Mouse (Mus musculus) neural tube, embryonic 12.5 days (tissue): Measurements from ENCODE around the gene Lcp2. TPM values are rescaled to one million over a fixed set of nuclear protein-coding genes. Genes with fewer than 3 reads are reported as not detected.

ENCODE experiments used
- ATAC-seq: fragments of 200-750 bp; cut with Nextera tagmentation; 2 replicates; pipeline ENCODE4 v1.8.0; 2017; ENCODE audit warnings: low read depth, mild to moderate bottlenecking, moderate TSS enrichment, moderate library complexity; ENCODE audit not compliant: low FRiP score
- H3K27ac ChIP-seq: fragments of 300-500 bp; sonication (generic); 2 replicates; pipeline ENCODE4 v1.5.1; 2016
- H3K27me3 ChIP-seq: fragments of 300-500 bp; sonication (generic); replicated peaks from 2 replicates; pipeline ENCODE4 v1.6.1; 2016; ENCODE audit warnings: mild to moderate bottlenecking
- H3K36me3 ChIP-seq: fragments of 300-500 bp; sonication (generic); 2 replicates; pipeline ENCODE4 v1.6.1; 2016; ENCODE audit warnings: mild to moderate bottlenecking
- H3K4me1 ChIP-seq: fragments of 300-500 bp; sonication (generic); 2 replicates; pipeline ENCODE4 v1.6.1; 2016
- H3K4me2 ChIP-seq: fragments of 300-500 bp; sonication (generic); replicated peaks from 2 replicates; pipeline ENCODE4 v1.6.1; 2016; ENCODE audit warnings: mild to moderate bottlenecking
- H3K4me3 ChIP-seq: fragments of 300-500 bp; sonication (generic); 2 replicates; pipeline ENCODE4 v1.5.1; 2016
- H3K9ac ChIP-seq: fragments of 300-500 bp; sonication (generic); 2 replicates; pipeline ENCODE4 v1.6.1; 2016; ENCODE audit warnings: mild to moderate bottlenecking
- H3K9me3 ChIP-seq: fragments of 300-500 bp; sonication (generic); 2 replicates; pipeline ENCODE4 v1.6.1; 2016; ENCODE audit warnings: mild to moderate bottlenecking
- WGBS: fragments of 180-500 bp; shearing (Covaris S2); methylation state at CpG from one replicate; pipeline ENCODE4 v1.1.7; 2016; 5-methylcytosine and 5-hydroxymethylcytosine counted together
- polyA plus RNA-seq: library from polyadenylated mRNA; unstranded; fragments of >200 nt; fragmentation: Nextera tagmentation; extraction: Ambion mirVana; gene quantifications from 2 replicates; pipeline ENCODE4 v1.2.1, GENCODE M21; 2016

Gene Lcp2
- 2.2 and 2.4 TPM in 2 replicates for polyA plus RNA-seq

GRCm38 (mm10) chr11:34046767-34047541 is at the start of gene Lcp2:
Gene Lcp2, plus strand, starts transcription at chr11:34046920.
- no peak for ATAC-seq
- H3K9ac ChIP-seq, result no peak within 1 kb of the TSS
- no peaks in the 10 kb centered on the region for H3K9me3 ChIP-seq
- no peak within 1 kb of the TSS for H3K27ac ChIP-seq
- no peak within 1 kb of the TSS for H3K4me3 ChIP-seq
- H3K4me2 ChIP-seq, result no peak within 1 kb of the TSS
- no peaks in the 10 kb centered on the region for H3K4me1 ChIP-seq
- H3K36me3 ChIP-seq, result no peaks in the 10 kb centered on the region
- no peaks in the 10 kb centered on the region for H3K27me3 ChIP-seq
- WGBS, result 84% methylated on average over 6 of the region's 6 CpGs

DNA sequence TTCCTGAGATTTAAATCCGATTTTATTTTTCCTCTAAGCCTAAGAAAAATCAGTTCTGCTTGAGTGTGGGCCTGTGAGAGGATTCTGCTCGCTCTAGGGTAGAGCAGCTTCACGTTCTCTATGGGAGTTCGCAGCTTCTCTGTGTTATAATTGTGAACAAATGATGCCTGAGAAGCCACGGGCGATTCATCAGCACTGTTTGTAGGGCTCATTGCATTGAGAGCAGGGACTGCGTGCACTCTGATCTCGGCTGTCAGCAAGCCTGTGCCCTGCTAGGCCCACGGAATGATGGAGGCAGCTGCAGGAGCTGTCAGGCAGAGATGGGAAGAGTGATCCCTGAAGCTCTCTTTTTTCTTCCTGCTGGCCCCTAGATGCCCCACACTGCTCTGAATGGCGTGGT is 48.5 kb upstream of the Lcp2 start:
- Histone ChIP-seq H3K27me3 (no peaks in the 10 kb centered on the region), H3K4me2 (no peak overlapping the region), H3K4me3 (no peak overlapping the region), H3K9ac (no peak overlapping the region), H3K36me3 (no peaks in the 10 kb centered on the region), H3K27ac (no peak overlapping the region), H3K9me3 (no peaks in the 10 kb centered on the region), H3K4me1 (no peaks in the 10 kb centered on the region)
- no peak for ATAC-seq
- WGBS, result 65% methylated on average over 10 of the region's 10 CpGs

DNA sequence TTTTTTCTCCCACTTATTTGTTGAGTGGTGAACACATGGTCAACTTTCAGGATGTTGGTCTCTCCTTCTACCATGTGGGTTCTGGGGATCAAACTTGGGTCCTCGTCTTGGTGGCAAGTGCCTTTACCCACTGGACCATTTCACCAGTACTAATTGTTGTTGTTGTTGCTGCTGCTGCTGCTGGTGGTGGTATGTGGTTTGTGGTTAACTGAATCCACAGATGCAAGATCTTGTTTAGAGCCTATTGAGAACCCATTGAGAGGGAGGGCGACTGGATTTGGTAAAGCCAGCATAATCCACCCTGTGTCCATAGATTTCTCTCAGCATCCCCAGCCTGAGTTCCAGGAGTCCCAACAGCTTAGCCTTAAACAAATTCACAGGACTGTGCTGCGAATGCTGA is 46.3 kb upstream of the Lcp2 start:
- H3K27ac ChIP-seq, result no peak overlapping the region
- H3K36me3 ChIP-seq, result no peaks in the 10 kb centered on the region
- ATAC-seq, result no peak
- WGBS, result 84% methylated on average over 3 of the region's 3 CpGs
- H3K4me2 ChIP-seq, result no peak overlapping the region
- no peaks in the 10 kb centered on the region for H3K9me3 ChIP-seq
- no peaks in the 10 kb centered on the region for H3K4me1 ChIP-seq
- H3K4me3 ChIP-seq, result no peak overlapping the region
- no peaks in the 10 kb centered on the region for H3K27me3 ChIP-seq
- no peak overlapping the region for H3K9ac ChIP-seq

- H3K27ac ChIP-seq, result no peak overlapping the region
- no peak overlapping the region for H3K4me3 ChIP-seq
- ATAC-seq, result no peak
- no peaks in the 10 kb centered on the region for H3K36me3 ChIP-seq
- 13% methylated on average over 5 of the region's 5 CpGs for WGBS
- H3K4me2 ChIP-seq, result no peak overlapping the region
- no peak overlapping the region for H3K9ac ChIP-seq
- no peaks in the 10 kb centered on the region for H3K4me1 ChIP-seq
- H3K27me3 ChIP-seq, result no peaks in the 10 kb centered on the region
- no peaks in the 10 kb centered on the region for H3K9me3 ChIP-seq
Observed at GRCm38 (mm10) chr11:34001938-34002592, 44.7 kb upstream of the Lcp2 start.

GRCm38 (mm10) chr11:34002593-34002965 is 44.1 kb upstream of the Lcp2 start:
- no peak for ATAC-seq
- Histone ChIP-seq H3K4me3 (no peak overlapping the region), H3K27ac (no peak overlapping the region), H3K36me3 (no peaks in the 10 kb centered on the region), H3K9ac (no peak overlapping the region), H3K27me3 (no peaks in the 10 kb centered on the region), H3K4me1 (no peaks in the 10 kb centered on the region), H3K9me3 (no peaks in the 10 kb centered on the region), H3K4me2 (no peak overlapping the region)
- WGBS, result 76% methylated on average over 5 of the region's 5 CpGs

DNA sequence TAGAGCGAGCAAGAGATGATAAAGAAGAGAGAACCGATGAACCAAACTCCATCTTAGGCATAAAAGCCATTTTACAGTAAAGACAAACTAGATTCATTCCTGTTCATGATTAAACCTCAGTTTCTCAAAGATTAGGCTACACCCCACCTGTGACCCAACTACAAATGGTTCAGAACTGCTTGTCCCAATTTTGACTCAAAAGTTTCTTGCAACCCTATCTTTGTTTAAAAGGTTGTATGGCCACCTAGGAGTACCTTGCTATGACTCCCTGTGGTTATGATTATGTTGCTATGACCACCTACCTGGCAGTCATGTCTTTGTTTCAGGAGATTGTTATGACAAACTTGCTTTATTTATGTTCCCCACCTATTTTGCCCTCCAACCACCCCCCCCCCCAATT is 39.1 kb upstream of the Lcp2 start:
- no peaks in the 10 kb centered on the region for H3K36me3 ChIP-seq
- H3K9me3 ChIP-seq, result no peaks in the 10 kb centered on the region
- ATAC-seq, result no peak
- 93% methylated on average over 2 of the region's 2 CpGs for WGBS
- no peak overlapping the region for H3K9ac ChIP-seq
- no peak overlapping the region for H3K4me3 ChIP-seq
- H3K27ac ChIP-seq, result no peak overlapping the region
- no peaks in the 10 kb centered on the region for H3K4me1 ChIP-seq
- no peak overlapping the region for H3K4me2 ChIP-seq
- no peaks in the 10 kb centered on the region for H3K27me3 ChIP-seq

GRCm38 (mm10) chr11:34008214-34008613 is 38.5 kb upstream of the Lcp2 start:
- no peak for ATAC-seq
- WGBS, result 89% methylated on average over 11 of the region's 11 CpGs
- Histone ChIP-seq H3K36me3 (no peaks in the 10 kb centered on the region), H3K9ac (no peak overlapping the region), H3K4me2 (no peak overlapping the region), H3K4me3 (no peak overlapping the region), H3K9me3 (no peaks in the 10 kb centered on the region), H3K4me1 (no peaks in the 10 kb centered on the region), H3K27me3 (no peaks in the 10 kb centered on the region), H3K27ac (no peak overlapping the region)

DNA sequence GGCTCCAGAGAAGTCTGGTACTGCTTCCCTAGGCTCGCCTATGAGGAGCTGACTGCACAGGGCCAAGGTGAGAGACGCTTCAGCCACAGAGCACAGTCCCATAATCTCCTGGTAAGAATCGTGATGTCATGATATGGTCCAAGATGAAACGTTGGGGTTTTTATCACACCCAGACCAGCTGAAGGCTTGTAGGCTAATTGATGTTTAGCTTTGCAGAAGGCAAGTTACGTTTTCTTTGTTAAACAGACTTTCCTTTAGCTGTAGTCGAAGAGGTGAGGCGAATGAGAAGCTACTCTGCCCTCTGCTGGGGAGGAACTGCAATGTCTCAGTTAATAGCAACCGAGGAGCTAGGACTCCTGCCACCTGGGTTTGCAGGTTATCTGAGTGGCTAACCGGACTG is 38.0 kb upstream of the Lcp2 start:
- Histone ChIP-seq H3K4me1 (no peaks in the 10 kb centered on the region), H3K36me3 (no peaks in the 10 kb centered on the region), H3K9ac (no peak overlapping the region), H3K4me2 (no peak overlapping the region), H3K9me3 (no peaks in the 10 kb centered on the region), H3K27me3 (no peaks in the 10 kb centered on the region), H3K4me3 (no peak overlapping the region), H3K27ac (no peak overlapping the region)
- 56% methylated on average over 9 of the region's 9 CpGs for WGBS
- no peak for ATAC-seq

GRCm38 (mm10) chr11:34009316-34010087 is 37.2 kb upstream of the Lcp2 start:
- 77% methylated on average over 12 of the region's 12 CpGs for WGBS
- Histone ChIP-seq H3K36me3 (no peaks in the 10 kb centered on the region), H3K4me2 (no peak overlapping the region), H3K27ac (no peak overlapping the region), H3K4me3 (no peak overlapping the region), H3K9ac (no peak overlapping the region), H3K27me3 (no peaks in the 10 kb centered on the region), H3K4me1 (no peaks in the 10 kb centered on the region), H3K9me3 (no peaks in the 10 kb centered on the region)
- no peak for ATAC-seq

- no peaks in the 10 kb centered on the region for H3K9me3 ChIP-seq
- H3K9ac ChIP-seq, result no peak overlapping the region
- H3K36me3 ChIP-seq, result no peaks in the 10 kb centered on the region
- ATAC-seq, result no peak
- H3K4me3 ChIP-seq, result no peak overlapping the region
- WGBS, result 77% methylated on average over 7 of the region's 7 CpGs
- H3K27me3 ChIP-seq, result no peaks in the 10 kb centered on the region
- H3K4me1 ChIP-seq, result no peaks in the 10 kb centered on the region
- H3K4me2 ChIP-seq, result no peak overlapping the region
- H3K27ac ChIP-seq, result no peak overlapping the region
Observed at GRCm38 (mm10) chr11:34010133-34010858, 36.4 kb upstream of the Lcp2 start.

DNA sequence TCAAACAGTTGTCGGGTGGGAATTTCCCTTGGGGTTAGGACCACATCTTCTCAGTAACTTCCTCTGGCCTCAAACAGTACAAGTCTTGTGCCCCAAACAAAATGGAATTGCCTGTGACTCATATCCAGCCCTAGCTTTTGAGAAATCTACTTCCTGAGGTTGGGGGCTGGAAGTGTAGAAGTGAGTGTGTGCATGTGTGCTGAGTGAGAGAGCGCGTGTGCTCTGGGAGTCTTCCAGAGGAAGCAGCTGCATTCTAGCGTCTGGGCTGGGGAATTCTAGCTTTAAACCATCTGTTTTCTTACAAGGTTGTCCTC is 35.9 kb upstream of the Lcp2 start:
- H3K9ac ChIP-seq, result no peak overlapping the region
- H3K27ac ChIP-seq, result no peak overlapping the region
- no peaks in the 10 kb centered on the region for H3K4me1 ChIP-seq
- no peaks in the 10 kb centered on the region for H3K9me3 ChIP-seq
- 80% methylated on average over 4 of the region's 4 CpGs for WGBS
- no peaks in the 10 kb centered on the region for H3K27me3 ChIP-seq
- no peaks in the 10 kb centered on the region for H3K36me3 ChIP-seq
- H3K4me2 ChIP-seq, result no peak overlapping the region
- no peak overlapping the region for H3K4me3 ChIP-seq
- no peak for ATAC-seq

GRCm38 (mm10) chr11:34012007-34012652 is 34.6 kb upstream of the Lcp2 start:
- Histone ChIP-seq H3K4me2 (no peak overlapping the region), H3K4me1 (no peaks in the 10 kb centered on the region), H3K27ac (no peak overlapping the region), H3K9me3 (no peaks in the 10 kb centered on the region), H3K36me3 (no peaks in the 10 kb centered on the region), H3K4me3 (no peak overlapping the region), H3K9ac (no peak overlapping the region), H3K27me3 (no peaks in the 10 kb centered on the region)
- WGBS, result 72% methylated on average over 6 of the region's 6 CpGs
- no peak for ATAC-seq
